Mouse (Mus musculus) heart, adult 2 months (tissue): ENCODE measurements around the gene Elmod2. TPM values are rescaled to one million over a fixed set of nuclear protein-coding genes. Genes with fewer than 3 reads are reported as not detected.
A peak's percentile ranks its signal among the peaks of the same experiment; 100 is the strongest.

Experiments used
- DNase-seq, 2 experiments: peaks; one replicate each; pipeline ENCODE4 v3.0.0; 2021
- H3K27ac ChIP-seq: fragments of 200-600 bp; 2 replicates; pipeline ENCODE4 v1.8.1; 2022
- H3K27me3 ChIP-seq: fragments of 200-500 bp; 2 replicates; pipeline ENCODE4 v1.6.1; 2012; ENCODE audit warnings: mild to moderate bottlenecking, low read length, inconsistent platforms, mixed read lengths; ENCODE audit not compliant: control insufficient read depth, insufficient read depth
- H3K36me3 ChIP-seq: fragments of 200-500 bp; 2 replicates; pipeline ENCODE4 v1.6.1; 2012; ENCODE audit warnings: low read length, inconsistent platforms; ENCODE audit not compliant: control insufficient read depth, insufficient read depth
- H3K4me1 ChIP-seq: fragments of 200-500 bp; 2 replicates; pipeline ENCODE4 v1.6.1; 2011; ENCODE audit warnings: low read length; ENCODE audit not compliant: control insufficient read depth, insufficient read depth
- H3K4me3 ChIP-seq: fragments of 200-600 bp; 2 replicates; pipeline ENCODE4 v1.8.1; 2022
- H3K79me2 ChIP-seq: fragments of 200-500 bp; replicated peaks from 2 replicates; pipeline ENCODE4 v1.6.1; 2012; ENCODE audit warnings: mild to moderate bottlenecking, inconsistent platforms, low read length, moderate library complexity, mixed read lengths; ENCODE audit not compliant: control insufficient read depth, insufficient read depth
- H3K9ac ChIP-seq: fragments of 200-500 bp; 2 replicates; pipeline ENCODE4 v1.6.1; 2012; ENCODE audit warnings: low read depth, mild to moderate bottlenecking, control low read depth, inconsistent platforms, low read length, mixed read lengths
- CTCF ChIP-seq: fragments of 200-600 bp; IDR thresholded peaks from 2 replicates; pipeline ENCODE4 v1.8.1; 2022; ENCODE audit warnings: antibody characterized with exemption, mild to moderate bottlenecking, moderate library complexity
- EP300 ChIP-seq: fragments of 200-500 bp; IDR thresholded peaks from 2 replicates; pipeline ENCODE4 v1.6.1; 2011; ENCODE audit warnings: low read depth, low read length, control low read depth; ENCODE audit not compliant: insufficient read depth
- POLR2A ChIP-seq: fragments of 200-500 bp; IDR thresholded peaks from 2 replicates; pipeline ENCODE4 v1.6.1; 2011; ENCODE audit warnings: mild to moderate bottlenecking, low read depth, low read length, control low read depth; ENCODE audit not compliant: insufficient read depth
- WGBS: fragments of 180-500 bp; shearing (Covaris S2); methylation state at CpG from one replicate; pipeline ENCODE4 v1.1.7; 2018; 5-methylcytosine and 5-hydroxymethylcytosine counted together
- intact Hi-C: fragments of 180-260 bp; cut with DNase I; formaldehyde crosslinking; loops from one replicate; pipeline ENCODE4 v1.15.1; 2025
- polyA plus RNA-seq: library from polyadenylated mRNA; depleted of rRNA; stranded (reverse); fragments of >200 nt; gene quantifications from 2 replicates; pipeline ENCODE4 v1.2.3, GENCODE M21; 2012; rRNA removed
- total RNA-seq, 2 experiments: library from RNA; stranded (reverse); gene quantifications; 2 replicates each; pipeline ENCODE4 v1.2.3; 2021

The Elmod2 gene
- total and polyA plus RNA-seq, 3 experiments: 2.7 to 8.3 (median 7.7) TPM

- Histone ChIP-seq H3K4me3 (no peak overlapping the region), H3K4me1 (no peaks in the 10 kb centered on the region), H3K36me3 (no peaks in the 10 kb centered on the region), H3K9ac (no peak overlapping the region), H3K79me2 (no peaks in the 10 kb centered on the region), H3K27ac (no peak overlapping the region), H3K27me3 (no peaks in the 10 kb centered on the region)
- DNase-seq: peak; percentile 26 to 53
- intact Hi-C loops: no loop called here
- WGBS: 74% methylated on average over 6 of the region's 6 CpGs
- no peak for TF ChIP-seq POLR2A
- no peak for TF ChIP-seq CTCF
- no peak for TF ChIP-seq EP300
These were observed 53.9 kb downstream of the Elmod2 start for GRCm38 (mm10) chr8:83278431-83278830.

GRCm38 (mm10) chr8:83274470-83274869 is 57.8 kb downstream of the Elmod2 start:
- WGBS: 45% methylated on average over 11 of the region's 11 CpGs
- no peak for DNase-seq
- TF ChIP-seq POLR2A: no peak
- no peak for TF ChIP-seq EP300
- TF ChIP-seq CTCF: no peak
- Histone ChIP-seq H3K9ac (no peak overlapping the region), H3K79me2 (no peaks in the 10 kb centered on the region), H3K4me3 (no peak overlapping the region), H3K36me3 (no peaks in the 10 kb centered on the region), H3K4me1 (no peaks in the 10 kb centered on the region), H3K27me3 (no peaks in the 10 kb centered on the region), H3K27ac (no peak overlapping the region)
- intact Hi-C loops: no loop called here

- no peaks in the 10 kb centered on the region for H3K79me2 ChIP-seq
- 62% methylated on average over 10 of the region's 10 CpGs for WGBS
- no peak overlapping the region for H3K27ac ChIP-seq
- H3K27me3 ChIP-seq: no peaks in the 10 kb centered on the region
- H3K36me3 ChIP-seq: no peaks in the 10 kb centered on the region
- no peak overlapping the region for H3K9ac ChIP-seq
- intact Hi-C loops: no loop called here
- H3K4me1 ChIP-seq: no peaks in the 10 kb centered on the region
- DNase-seq: no peak
- no peak overlapping the region for H3K4me3 ChIP-seq
- TF ChIP-seq POLR2A (no peak), CTCF (no peak), EP300 (no peak)
These were observed 59.8 kb downstream of the Elmod2 start for GRCm38 (mm10) chr8:83272464-83272863.

- Histone ChIP-seq H3K4me3 (no peak overlapping the region), H3K27me3 (no peaks in the 10 kb centered on the region), H3K27ac (no peak overlapping the region), H3K4me1 (no peaks in the 10 kb centered on the region), H3K9ac (no peak overlapping the region), H3K36me3 (no peaks in the 10 kb centered on the region), H3K79me2 (no peaks in the 10 kb centered on the region)
- 95% methylated on average over 14 of the region's 14 CpGs for WGBS
- TF ChIP-seq EP300 (no peak), CTCF (no peak), POLR2A (no peak)
- intact Hi-C loops: no loop called here
- DNase-seq: no peak
These were observed 61.1 kb downstream of the Elmod2 start for GRCm38 (mm10) chr8:83271172-83271571.

Other genes with a start within 250 kb of the Elmod2 start
- gene Tbc1d9, start 167.1 kb downstream of the Elmod2 start, total RNA-seq: 1 to 10 TPM; 2.3 to 2.6 TPM
- gene Tbc1d9, start 167.1 kb downstream of the Elmod2 start, polyA plus RNA-seq: 2.4 and 3.1 TPM in 2 replicates
- under 1 TPM in 1 of 2 experiments, not detected in 1; 0.20 TPM for gene Gm10645, start 166.3 kb downstream of the Elmod2 start, total RNA-seq
- gene Gm10645, start 166.3 kb downstream of the Elmod2 start, polyA plus RNA-seq: 0.29 TPM in 1 of 2 replicates, not detected in the other
- gene Ucp1, start 42.1 kb downstream of the Elmod2 start, total RNA-seq: 10 to 100 TPM; 11.1 to 18.1 TPM
- 145 and 236 TPM in 2 replicates for gene Ucp1, start 42.1 kb downstream of the Elmod2 start, polyA plus RNA-seq
- gene Mgat4d, start 16.0 kb upstream of the Elmod2 start, total RNA-seq: not detected
- gene Mgat4d, start 16.0 kb upstream of the Elmod2 start, polyA plus RNA-seq: not detected in 2 replicates
- gene Clgn, start 57.4 kb upstream of the Elmod2 start, total RNA-seq: not detected
- gene Clgn, start 57.4 kb upstream of the Elmod2 start, polyA plus RNA-seq: 0.08 and 0.12 TPM in 2 replicates
- 10 to 100 TPM; 52.3 TPM for gene Scoc, start 125.9 kb upstream of the Elmod2 start, total RNA-seq
- gene Scoc, start 125.9 kb upstream of the Elmod2 start, polyA plus RNA-seq: 14.0 and 25.9 TPM in 2 replicates
- not detected for gene Olfr370, start 203.3 kb upstream of the Elmod2 start, total RNA-seq
- not detected in 2 replicates for gene Olfr370, start 203.3 kb upstream of the Elmod2 start, polyA plus RNA-seq
- gene Ndufb7, start 234.2 kb upstream of the Elmod2 start, total RNA-seq: 100 to 1,000 TPM; 620 to 733 TPM
- gene Ndufb7, start 234.2 kb upstream of the Elmod2 start, polyA plus RNA-seq: 1,081 and 1,159 TPM in 2 replicates